Mouse (Mus musculus) midbrain, embryonic 15.5 days (tissue): ENCODE measurements around the gene Ferd3l. TPM values are rescaled to one million over a fixed set of nuclear protein-coding genes. Genes with fewer than 3 reads are reported as not detected.

Experiments used
- ATAC-seq: fragments of 200-750 bp; cut with Nextera tagmentation; replicated peaks from 2 replicates; pipeline ENCODE4 v1.8.0; 2017; ENCODE audit warnings: moderate TSS enrichment
- H3K27ac ChIP-seq: fragments of 300-500 bp; sonication (generic); 2 replicates; pipeline ENCODE4 v1.5.1; 2015; ENCODE audit warnings: mild to moderate bottlenecking, inconsistent platforms
- H3K27me3 ChIP-seq: fragments of 300-500 bp; sonication (generic); replicated peaks from 2 replicates; pipeline ENCODE4 v1.6.1; 2015; ENCODE audit warnings: inconsistent platforms
- H3K36me3 ChIP-seq: fragments of 300-500 bp; sonication (generic); replicated peaks from 2 replicates; pipeline ENCODE4 v1.6.1; 2015; ENCODE audit warnings: inconsistent platforms
- H3K4me1 ChIP-seq: fragments of 300-500 bp; sonication (generic); 2 replicates; pipeline ENCODE4 v1.6.1; 2015; ENCODE audit warnings: inconsistent platforms
- H3K4me2 ChIP-seq: fragments of 300-500 bp; sonication (generic); 2 replicates; pipeline ENCODE4 v1.6.1; 2015; ENCODE audit warnings: inconsistent platforms, mild to moderate bottlenecking, moderate library complexity
- H3K4me3 ChIP-seq: fragments of 300-500 bp; sonication (generic); 2 replicates; pipeline ENCODE4 v1.5.1; 2015; ENCODE audit warnings: mild to moderate bottlenecking, inconsistent platforms
- H3K9ac ChIP-seq: fragments of 300-500 bp; sonication (generic); 2 replicates; pipeline ENCODE4 v1.6.1; 2015; ENCODE audit warnings: mild to moderate bottlenecking, inconsistent platforms
- H3K9me3 ChIP-seq: fragments of 300-500 bp; sonication (generic); 2 replicates; pipeline ENCODE4 v1.6.1; 2016; ENCODE audit warnings: inconsistent platforms
- WGBS: fragments of 180-500 bp; shearing (Covaris S2); methylation state at CpG from one replicate; pipeline ENCODE4 v1.1.7; 2015; ENCODE audit warnings: mixed read lengths; 5-methylcytosine and 5-hydroxymethylcytosine counted together
- polyA plus RNA-seq: library from polyadenylated mRNA; unstranded; fragments of >200 nt; fragmentation: Nextera tagmentation; extraction: Ambion mirVana; gene quantifications from 2 replicates; pipeline ENCODE4 v1.2.1, GENCODE M21; 2015

Ferd3l gene
- polyA plus RNA-seq, 1 experiment from 2014 or later = 0.71 TPM

GRCm38 (mm10) chr12:33968041-33968897 lies 40.0 kb downstream of the Ferd3l start:
- H3K9ac ChIP-seq = no peak overlapping the region
- H3K27ac ChIP-seq = no peak overlapping the region
- no peaks in the 10 kb centered on the region for H3K36me3 ChIP-seq
- H3K4me1 ChIP-seq = peaks cover 23% of the 10 kb centered on the region
- WGBS = 1% methylated on average over 37 of the region's 37 CpGs
- no peak overlapping the region for H3K4me3 ChIP-seq
- ATAC-seq = no peak; the same call in 1 of the 2 replicates
- peaks cover 59% of the 10 kb centered on the region for H3K27me3 ChIP-seq
- no peaks in the 10 kb centered on the region for H3K9me3 ChIP-seq
- H3K4me2 ChIP-seq = peak overlapping the region; percentile 37

GRCm38 (mm10) chr12:33968898-33969178 lies 40.6 kb downstream of the Ferd3l start:
- Histone ChIP-seq H3K4me2 (no peak overlapping the region), H3K9me3 (no peaks in the 10 kb centered on the region), H3K4me3 (no peak overlapping the region), H3K27ac (no peak overlapping the region), H3K36me3 (no peaks in the 10 kb centered on the region), H3K27me3 (peaks cover 54% of the 10 kb centered on the region), H3K9ac (no peak overlapping the region), H3K4me1 (peaks cover 23% of the 10 kb centered on the region)
- 6% methylated on average over 4 of the region's 4 CpGs for WGBS
- no peak for ATAC-seq

Other genes with a start within 250 kb of the Ferd3l start
- gene Twist1, start 29.2 kb downstream of the Ferd3l start, polyA plus RNA-seq = 1.2 and 1.5 TPM in 2 replicates